Comparison of ENCODE assay signal across 8 mouse cellular contexts in the genomic region with DNA sequence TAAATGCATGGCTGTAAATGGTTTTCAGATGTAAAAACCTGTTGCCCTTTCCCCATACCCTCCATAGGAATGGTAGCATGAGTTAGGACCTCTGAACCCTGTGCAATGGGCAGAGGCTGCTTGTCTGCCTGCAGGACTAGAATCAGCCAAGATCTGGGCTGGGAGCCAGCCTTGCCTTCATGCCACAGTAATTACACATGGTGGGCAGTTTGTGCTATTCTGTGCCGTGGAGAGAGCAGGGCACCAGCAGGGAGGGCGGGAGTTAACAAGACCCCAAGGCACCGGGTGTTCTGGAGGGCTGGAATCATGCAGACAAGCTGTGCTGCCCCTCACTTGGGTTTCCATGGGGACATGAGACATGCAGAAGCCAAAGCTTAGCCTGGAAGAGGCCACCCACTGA. TPM values are rescaled to one million over a fixed set of nuclear protein-coding genes. Genes with fewer than 3 reads are reported as not detected.
DNase-seq lines count a peak whose midpoint lies in the region; ATAC-seq lines count a peak whose summit lies in the region.

No protein-coding gene starts in this region.

- 52% methylated on average over 3 of the region's 3 CpGs for WGBS in embryonic facial prominence, embryonic 14.5 days

- H3K9ac ChIP-seq in embryonic facial prominence, embryonic 14.5 days (ENCODE audit: low read depth, low read length), result no peak overlapping the region

- ATAC-seq in embryonic facial prominence, embryonic 14.5 days (ENCODE audit: low read depth), result peak; percentile 28; the same call in 1 of the 2 replicates

- no peaks in the 10 kb centered on the region for H3K4me1 ChIP-seq in embryonic facial prominence, embryonic 14.5 days (ENCODE audit: control insufficient read depth, insufficient read depth, low read length)

- no peaks in the 10 kb centered on the region for H3K27me3 ChIP-seq in embryonic facial prominence, embryonic 14.5 days (replicated peaks; ENCODE audit: control insufficient read depth, insufficient read depth, low read length)

- H3K36me3 ChIP-seq in embryonic facial prominence, embryonic 14.5 days (ENCODE audit: control insufficient read depth, insufficient read depth, low read length), result 0 out of 2 replicates have a peak, but pooled peaks cover 11% of the 10 kb centered on the region

- no peaks in the 10 kb centered on the region for H3K9me3 ChIP-seq in embryonic facial prominence, embryonic 14.5 days (ENCODE audit: control insufficient read depth, low read length)

- intact Hi-C loops in heart, postnatal 14 days (cut with DNase I), result no loop called here

- peak; percentile 36 for DNase-seq in layer of hippocampus, adult 11-12 months (ENCODE audit: low spot score)
- no peak for DNase-seq in layer of hippocampus, adult 9-10 months (ENCODE audit: low spot score)
- DNase-seq in embryonic facial prominence, embryonic 14.5 days (ENCODE audit: low spot score), result peak; percentile 70
- peak; percentile 82 to 86 for DNase-seq in kidney, postnatal 25 days
- DNase-seq in right cerebral cortex, adult 2 months (ENCODE audit: low spot score in 2 of 2), result peak; percentile 36 to 42
- no peak for DNase-seq in heart, postnatal 14 days
- DNase-seq in T-cell, adult 2 months (ENCODE audit: low spot score), result no peak
- DNase-seq in heart, adult 11 months, result no peak

- H3K4me2 ChIP-seq in embryonic facial prominence, embryonic 14.5 days (ENCODE audit: low read depth, low read length), result no peak overlapping the region

- H3K27ac ChIP-seq in embryonic facial prominence, embryonic 14.5 days (replicated peaks; ENCODE audit: low read depth, low read length), result no peak overlapping the region

- no peak overlapping the region for H3K4me3 ChIP-seq in embryonic facial prominence, embryonic 14.5 days (ENCODE audit: low read depth, low read length)

RNA-seq across cellular contexts. Expression of gene Acsf3, which starts 30.1 kb away (rescaled TPM):
- polyA plus RNA-seq in embryonic facial prominence, embryonic 14.5 days (2014; fragmentation: Nextera tagmentation; extraction: Ambion mirVana), result 14.0 and 17.3 TPM in 2 replicates
- 10 to 100 TPM; 24.7 to 26.8 TPM for total RNA-seq in heart, postnatal 14 days (2021)

RNA-seq across cellular contexts. Expression of gene Cdh15, which starts 42.4 kb away (rescaled TPM):
- polyA plus RNA-seq in embryonic facial prominence, embryonic 14.5 days (2014; fragmentation: Nextera tagmentation; extraction: Ambion mirVana), result 34.5 and 40.7 TPM in 2 replicates
- total RNA-seq in heart, postnatal 14 days (2021), result not detected

Comparison
In these comparisons a context has a peak if more than half of its experiments do, and no peak if none do; other contexts are left out.
1. DNase-seq: peak in layer of hippocampus, adult 11-12 months (single experiment), embryonic facial prominence, embryonic 14.5 days (single experiment), kidney, postnatal 25 days (2 of 2) and right cerebral cortex, adult 2 months (2 of 2); none in layer of hippocampus, adult 9-10 months (single experiment), heart, postnatal 14 days (0 of 2), T-cell, adult 2 months (single experiment) and heart, adult 11 months (single experiment).